Mouse (Mus musculus) bone marrow macrophage, adult 2 months (primary cell): ENCODE results near the gene Tbx22. TPM values are rescaled to one million over a fixed set of nuclear protein-coding genes. Genes with fewer than 3 reads are reported as not detected.

Source experiments
- H3K27ac ChIP-seq: 2 replicates; pipeline ENCODE4 v1.5.1; 2012; ENCODE audit warnings: low read depth, low read length; ENCODE audit not compliant: insufficient read depth
- H3K4me1 ChIP-seq: 2 replicates; pipeline ENCODE4 v1.6.1; 2012; ENCODE audit warnings: low read length; ENCODE audit not compliant: control insufficient read depth, insufficient read depth
- H3K4me3 ChIP-seq: 2 replicates; pipeline ENCODE4 v1.5.1; 2012; ENCODE audit warnings: mild to moderate bottlenecking, low read length, moderate library complexity; ENCODE audit not compliant: insufficient read depth
- CTCF ChIP-seq: IDR thresholded peaks from 2 replicates; pipeline ENCODE4 v1.5.1; 2012; ENCODE audit warnings: low read depth, mild to moderate bottlenecking, low read length, moderate library complexity
- POLR2A ChIP-seq: IDR thresholded peaks from 2 replicates; pipeline ENCODE4 v1.6.1; 2012; ENCODE audit warnings: mild to moderate bottlenecking, low read depth, low read length, borderline replicate concordance
- polyA plus RNA-seq: library from polyadenylated mRNA; stranded (reverse); fragments of >200 nt; gene quantifications from 2 replicates; pipeline ENCODE4 v1.2.4, GENCODE M21; 2012; ENCODE audit not compliant: missing spikeins, insufficient read depth, insufficient read length

Tbx22 gene
- polyA plus RNA-seq: not detected in 2 replicates

GRCm38 (mm10) chrX:107667664-107668063, at the start of gene Tbx22:
Tbx22 (plus strand) TSS chrX:107667964.
- no peaks in the 10 kb centered on the region for H3K4me1 ChIP-seq
- no peak within 1 kb of the TSS for H3K4me3 ChIP-seq
- TF ChIP-seq POLR2A: no peak
- no peak for TF ChIP-seq CTCF
- no peak within 1 kb of the TSS for H3K27ac ChIP-seq

GRCm38 (mm10) chrX:107668677-107669076, 913 bp downstream of the Tbx22 start:
- H3K4me3 ChIP-seq: no peak overlapping the region
- TF ChIP-seq POLR2A (no peak), CTCF (no peak)
- H3K4me1 ChIP-seq: no peaks in the 10 kb centered on the region
- H3K27ac ChIP-seq: no peak overlapping the region

- Histone ChIP-seq H3K27ac (no peak overlapping the region), H3K4me1 (no peaks in the 10 kb centered on the region), H3K4me3 (no peak overlapping the region)
- TF ChIP-seq CTCF (no peak), POLR2A (no peak)
Measured at GRCm38 (mm10) chrX:107679203-107679602, 11.4 kb downstream of the Tbx22 start.

- H3K4me1 ChIP-seq: no peaks in the 10 kb centered on the region
- TF ChIP-seq CTCF: no peak
- TF ChIP-seq POLR2A: no peak
Measured at GRCm38 (mm10) chrX:107708584-107708983, 40.8 kb downstream of the Tbx22 start.

GRCm38 (mm10) chrX:107723541-107723940, 55.8 kb downstream of the Tbx22 start:
- Histone ChIP-seq H3K4me3 (no peak overlapping the region), H3K27ac (no peak overlapping the region)

More at GRCm38 (mm10) chrX:107708584-107708983, 40.8 kb downstream of the Tbx22 start:
- H3K27ac ChIP-seq: no peak overlapping the region
- no peak overlapping the region for H3K4me3 ChIP-seq

More at GRCm38 (mm10) chrX:107723541-107723940, 55.8 kb downstream of the Tbx22 start:
- no peaks in the 10 kb centered on the region for H3K4me1 ChIP-seq
- TF ChIP-seq CTCF (no peak), POLR2A (no peak)

Other genes with a start within 250 kb of the Tbx22 start
- gene Tent5d, start 124.6 kb downstream of the Tbx22 start, polyA plus RNA-seq: not detected in 2 replicates
- 9.0 and 10.6 TPM in 2 replicates for gene 2610002M06Rik, start 148.4 kb downstream of the Tbx22 start, polyA plus RNA-seq